Mouse (Mus musculus): ENCODE results near the gene Fbxl18. TPM values are rescaled to one million over a fixed set of nuclear protein-coding genes. Genes with fewer than 3 reads are reported as not detected.

Fbxl18 gene
- polyA plus RNA-seq, 1 experiment from 2014 or later, result 26.1 TPM

GRCm38 (mm10) chr5:142869463-142869862, 25.8 kb downstream of the Fbxl18 start:
- WGBS, result 48% methylated on average over 13 of the region's 13 CpGs
- peak; percentile 80 for ATAC-seq (ENCODE audit: low FRiP score)
- H3K9ac ChIP-seq, result no peak overlapping the region

DNA sequence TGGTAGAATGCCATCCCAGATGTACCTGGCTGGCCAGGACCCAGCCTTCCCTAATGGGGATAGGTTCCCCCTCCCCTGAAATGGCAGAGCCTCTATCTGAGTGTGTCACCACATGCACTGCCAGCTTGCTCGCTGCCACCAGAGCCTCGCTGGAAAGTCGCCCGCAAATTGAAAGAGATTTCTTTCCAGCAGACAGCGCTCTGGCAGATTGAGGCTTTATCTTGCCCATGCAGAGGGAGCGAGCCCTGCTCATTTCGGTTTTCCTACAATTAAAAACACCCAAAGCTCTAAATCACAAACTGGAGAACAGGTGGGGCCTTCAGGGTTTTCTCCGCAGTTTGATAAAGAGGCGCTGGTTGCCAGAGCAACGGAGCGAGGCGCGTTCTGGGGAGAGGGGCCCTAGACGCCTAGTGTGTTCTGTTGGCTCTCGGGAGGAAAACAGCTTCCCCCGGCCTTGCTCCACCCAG, 37.4 kb downstream of the Fbxl18 start:
- Histone ChIP-seq H3K27ac (peak overlapping the region; percentile 56), H3K4me3 (replicated peaks; ENCODE audit: low read length) (no peak overlapping the region), H3K9me3 (ENCODE audit: control insufficient read depth, low read length) (no peaks in the 10 kb centered on the region), H3K27me3 (ENCODE audit: control insufficient read depth, insufficient read depth, low read length) (no peaks in the 10 kb centered on the region), H3K9ac (no peak overlapping the region), H3K36me3 (replicated peaks; ENCODE audit: control insufficient read depth, insufficient read depth) (no peaks in the 10 kb centered on the region), H3K4me2 (replicated peaks) (no peak overlapping the region; the same call in 1 of the 2 replicates), H3K4me1 (replicated peaks; ENCODE audit: control insufficient read depth, insufficient read depth, low read length) (0 out of 2 replicates have a peak, but pooled peaks cover 2% of the 10 kb centered on the region)
- DNase-seq (ENCODE audit: low spot score) (peak; percentile 70), ATAC-seq (ENCODE audit: low FRiP score) (peak; percentile 31; the same call in 1 of the 2 replicates)
- 36% methylated on average over 16 of the region's 16 CpGs for WGBS

More at GRCm38 (mm10) chr5:142869463-142869862, 25.8 kb downstream of the Fbxl18 start:
- H3K27me3 ChIP-seq (ENCODE audit: control insufficient read depth, insufficient read depth, low read length), result no peaks in the 10 kb centered on the region
- H3K4me2 ChIP-seq (replicated peaks), result no peak overlapping the region
- no peaks in the 10 kb centered on the region for H3K9me3 ChIP-seq (ENCODE audit: control insufficient read depth, low read length)
- peaks cover 29% of the 10 kb centered on the region for H3K36me3 ChIP-seq (replicated peaks; ENCODE audit: control insufficient read depth, insufficient read depth)
- no peaks in the 10 kb centered on the region for H3K4me1 ChIP-seq (replicated peaks; ENCODE audit: control insufficient read depth, insufficient read depth, low read length)
- no peak overlapping the region for H3K4me3 ChIP-seq (replicated peaks; ENCODE audit: low read length)
- DNase-seq (ENCODE audit: low spot score), result peak; percentile 71
- peak overlapping the region; percentile 74 for H3K27ac ChIP-seq

GRCm38 (mm10) chr5:142856408-142856807, 38.8 kb downstream of the Fbxl18 start:
- DNase-seq (ENCODE audit: low spot score) (no peak), ATAC-seq (ENCODE audit: low FRiP score) (no peak)
- Histone ChIP-seq H3K9me3 (ENCODE audit: control insufficient read depth, low read length) (no peaks in the 10 kb centered on the region), H3K27me3 (ENCODE audit: control insufficient read depth, insufficient read depth, low read length) (no peaks in the 10 kb centered on the region), H3K4me3 (replicated peaks; ENCODE audit: low read length) (no peak overlapping the region), H3K36me3 (replicated peaks; ENCODE audit: control insufficient read depth, insufficient read depth) (no peaks in the 10 kb centered on the region), H3K27ac (no peak overlapping the region), H3K4me2 (replicated peaks) (no peak overlapping the region), H3K4me1 (replicated peaks; ENCODE audit: control insufficient read depth, insufficient read depth, low read length) (no peaks in the 10 kb centered on the region), H3K9ac (no peak overlapping the region)
- WGBS, result 81% methylated on average over 4 of the region's 4 CpGs

DNA sequence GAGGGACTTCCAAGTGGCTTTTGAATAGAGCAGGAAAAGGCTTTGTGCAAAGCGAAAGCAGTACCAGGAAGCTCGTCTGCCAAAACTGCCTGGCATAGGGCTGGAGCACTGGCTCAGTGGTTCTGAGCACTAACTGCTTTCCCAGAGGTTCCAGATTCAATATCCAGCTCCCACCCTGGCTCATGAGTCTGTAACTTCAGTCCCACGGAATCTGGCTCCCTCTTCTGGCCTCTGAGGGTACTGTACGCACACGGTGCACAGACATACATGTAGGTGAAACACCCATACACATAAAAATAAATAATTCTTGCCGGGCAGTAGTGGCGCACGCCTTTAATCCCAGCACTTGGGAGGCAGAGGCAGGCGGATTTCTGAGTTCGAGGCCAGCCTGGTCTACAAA, 40.3 kb downstream of the Fbxl18 start:
- H3K27me3 ChIP-seq (ENCODE audit: control insufficient read depth, insufficient read depth, low read length), result no peaks in the 10 kb centered on the region
- no peak for ATAC-seq (ENCODE audit: low FRiP score)
- 73% methylated on average over 10 of the region's 10 CpGs for WGBS

DNA sequence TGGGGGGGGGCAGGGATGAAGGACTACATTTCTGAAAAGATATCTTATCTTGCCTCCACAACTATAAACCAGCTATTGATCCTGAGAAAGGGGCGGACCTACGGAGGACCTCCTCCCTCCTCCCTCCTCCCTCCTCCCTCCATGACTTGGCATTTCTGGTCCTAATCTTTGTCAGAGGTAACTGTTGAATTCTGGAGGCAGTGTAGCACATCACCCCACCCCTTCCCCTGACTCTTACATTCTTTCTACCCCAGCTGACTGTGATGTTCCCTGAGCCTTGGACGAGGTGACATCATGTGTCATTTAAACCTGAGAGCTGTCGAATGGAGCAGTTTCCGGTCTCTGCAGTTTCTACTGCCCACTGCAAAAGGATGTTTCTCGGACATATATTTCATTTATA, 41.6 kb downstream of the Fbxl18 start:
- DNase-seq (ENCODE audit: low spot score) (no peak), ATAC-seq (ENCODE audit: low FRiP score) (no peak)
- Histone ChIP-seq H3K4me1 (replicated peaks; ENCODE audit: control insufficient read depth, insufficient read depth, low read length) (no peaks in the 10 kb centered on the region), H3K36me3 (replicated peaks; ENCODE audit: control insufficient read depth, insufficient read depth) (no peaks in the 10 kb centered on the region), H3K4me2 (replicated peaks) (no peak overlapping the region), H3K27me3 (ENCODE audit: control insufficient read depth, insufficient read depth, low read length) (no peaks in the 10 kb centered on the region), H3K9me3 (ENCODE audit: control insufficient read depth, low read length) (no peaks in the 10 kb centered on the region), H3K4me3 (replicated peaks; ENCODE audit: low read length) (no peak overlapping the region), H3K27ac (no peak overlapping the region), H3K9ac (no peak overlapping the region)
- WGBS, result 83% methylated on average over 6 of the region's 6 CpGs

More for the DNA sequence above, 40.3 kb downstream of the Fbxl18 start:
- H3K4me3 ChIP-seq (replicated peaks; ENCODE audit: low read length), result no peak overlapping the region
- no peak overlapping the region for H3K9ac ChIP-seq
- H3K36me3 ChIP-seq (replicated peaks; ENCODE audit: control insufficient read depth, insufficient read depth), result no peaks in the 10 kb centered on the region
- H3K4me2 ChIP-seq (replicated peaks), result no peak overlapping the region
- no peaks in the 10 kb centered on the region for H3K4me1 ChIP-seq (replicated peaks; ENCODE audit: control insufficient read depth, insufficient read depth, low read length)
- no peak overlapping the region for H3K27ac ChIP-seq
- peak; percentile 67 for DNase-seq (ENCODE audit: low spot score)
- H3K9me3 ChIP-seq (ENCODE audit: control insufficient read depth, low read length), result no peaks in the 10 kb centered on the region

DNA sequence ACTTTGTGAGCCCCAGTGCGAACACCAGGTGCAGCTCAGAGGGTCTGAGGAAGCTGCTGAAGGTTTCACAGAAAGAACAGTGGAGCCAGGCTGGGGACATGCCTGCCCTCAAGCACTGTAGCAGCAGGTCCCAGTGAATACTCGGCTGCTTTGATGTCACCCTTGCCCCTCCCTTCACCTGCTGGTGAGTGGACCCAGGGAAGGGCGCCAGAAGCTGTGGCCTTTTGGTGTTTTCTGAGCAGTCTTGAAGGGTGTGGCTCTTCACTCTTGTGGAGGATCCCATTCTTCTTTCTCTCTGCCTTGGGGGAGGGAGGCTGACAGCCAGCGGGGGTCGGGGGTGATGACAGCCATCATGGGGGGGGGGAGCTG, 43.6 kb downstream of the Fbxl18 start:
- WGBS, result 81% methylated on average over 5 of the region's 5 CpGs
- H3K4me2 ChIP-seq (replicated peaks), result no peak overlapping the region
- H3K36me3 ChIP-seq (replicated peaks; ENCODE audit: control insufficient read depth, insufficient read depth), result no peaks in the 10 kb centered on the region
- H3K4me3 ChIP-seq (replicated peaks; ENCODE audit: low read length), result no peak overlapping the region
- DNase-seq (ENCODE audit: low spot score) (no peak), ATAC-seq (ENCODE audit: low FRiP score) (no peak)
- H3K27ac ChIP-seq, result no peak overlapping the region
- no peaks in the 10 kb centered on the region for H3K27me3 ChIP-seq (ENCODE audit: control insufficient read depth, insufficient read depth, low read length)
- H3K4me1 ChIP-seq (replicated peaks; ENCODE audit: control insufficient read depth, insufficient read depth, low read length), result no peaks in the 10 kb centered on the region
- H3K9me3 ChIP-seq (ENCODE audit: control insufficient read depth, low read length), result no peaks in the 10 kb centered on the region
- no peak overlapping the region for H3K9ac ChIP-seq

DNA sequence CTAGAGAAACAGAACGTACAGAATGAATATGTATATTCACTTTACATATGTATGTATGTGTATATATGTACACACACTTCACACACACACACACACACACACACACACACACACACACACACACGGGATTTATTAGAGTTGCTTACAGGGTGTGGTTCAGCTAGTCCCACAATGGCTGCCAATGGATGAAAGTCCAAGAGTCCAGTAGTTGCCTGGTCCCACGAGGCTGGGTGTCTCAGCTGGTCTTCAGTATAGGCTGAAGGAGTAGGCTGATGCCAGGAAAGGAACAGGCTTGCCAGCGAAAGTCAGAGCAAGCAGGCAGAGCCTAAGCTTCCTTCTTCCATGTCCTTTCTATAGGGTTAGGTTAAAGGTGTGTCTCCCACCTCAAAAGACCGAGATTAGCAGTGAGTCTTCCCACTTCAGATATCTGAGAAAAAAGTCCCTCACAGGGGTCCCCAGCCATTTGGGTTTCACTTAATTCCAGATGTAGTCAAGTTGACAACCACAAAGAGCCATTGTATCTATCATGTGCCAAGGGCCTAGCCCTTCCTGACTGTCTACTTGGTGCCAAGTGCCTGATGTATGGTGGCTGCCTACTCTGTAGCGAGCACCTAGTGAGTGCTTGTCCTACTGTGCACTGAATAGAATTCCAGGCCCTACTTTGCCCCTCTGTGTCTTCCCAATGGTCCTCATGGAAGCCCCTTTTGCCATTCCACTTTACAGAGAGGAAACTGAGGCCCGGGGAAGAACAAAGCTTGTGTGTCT, 44.1 kb downstream of the Fbxl18 start:
- DNase-seq (ENCODE audit: low spot score), result no peak
- no peaks in the 10 kb centered on the region for H3K36me3 ChIP-seq (replicated peaks; ENCODE audit: control insufficient read depth, insufficient read depth)
- WGBS, result 89% methylated on average over 7 of the region's 7 CpGs
- no peak for ATAC-seq (ENCODE audit: low FRiP score)
- H3K4me3 ChIP-seq (replicated peaks; ENCODE audit: low read length), result no peak overlapping the region
- no peak overlapping the region for H3K9ac ChIP-seq
- H3K9me3 ChIP-seq (ENCODE audit: control insufficient read depth, low read length), result no peaks in the 10 kb centered on the region
- no peak overlapping the region for H3K4me2 ChIP-seq (replicated peaks)
- no peak overlapping the region for H3K27ac ChIP-seq
- H3K27me3 ChIP-seq (ENCODE audit: control insufficient read depth, insufficient read depth, low read length), result no peaks in the 10 kb centered on the region
- no peaks in the 10 kb centered on the region for H3K4me1 ChIP-seq (replicated peaks; ENCODE audit: control insufficient read depth, insufficient read depth, low read length)

DNA sequence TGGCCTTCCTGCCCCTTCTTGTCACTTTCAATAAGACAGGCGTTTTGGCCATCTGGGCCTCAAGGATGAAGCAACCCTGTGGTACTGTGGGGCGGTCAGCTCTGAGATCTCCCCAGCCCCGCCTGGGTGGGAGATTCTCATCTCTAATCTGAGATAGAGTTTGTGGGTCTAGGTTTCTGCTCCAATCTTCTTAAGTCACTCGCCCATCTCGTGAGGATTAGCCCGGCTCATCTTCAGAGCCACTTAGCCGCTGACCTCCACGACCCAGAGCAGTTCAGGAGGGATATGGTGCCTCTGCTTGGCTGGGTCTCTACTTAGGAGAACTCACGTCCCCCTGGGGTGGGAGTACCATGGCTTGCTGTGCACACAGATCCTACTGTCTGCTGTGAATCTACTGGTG, 44.7 kb downstream of the Fbxl18 start:
- Histone ChIP-seq H3K27ac (no peak overlapping the region), H3K9me3 (ENCODE audit: control insufficient read depth, low read length) (no peaks in the 10 kb centered on the region), H3K4me1 (replicated peaks; ENCODE audit: control insufficient read depth, insufficient read depth, low read length) (no peaks in the 10 kb centered on the region), H3K36me3 (replicated peaks; ENCODE audit: control insufficient read depth, insufficient read depth) (no peaks in the 10 kb centered on the region), H3K27me3 (ENCODE audit: control insufficient read depth, insufficient read depth, low read length) (no peaks in the 10 kb centered on the region), H3K9ac (no peak overlapping the region), H3K4me3 (replicated peaks; ENCODE audit: low read length) (no peak overlapping the region), H3K4me2 (replicated peaks) (no peak overlapping the region)
- DNase-seq (ENCODE audit: low spot score) (no peak), ATAC-seq (ENCODE audit: low FRiP score) (no peak)
- WGBS, result 84% methylated on average over 9 of the region's 9 CpGs

DNA sequence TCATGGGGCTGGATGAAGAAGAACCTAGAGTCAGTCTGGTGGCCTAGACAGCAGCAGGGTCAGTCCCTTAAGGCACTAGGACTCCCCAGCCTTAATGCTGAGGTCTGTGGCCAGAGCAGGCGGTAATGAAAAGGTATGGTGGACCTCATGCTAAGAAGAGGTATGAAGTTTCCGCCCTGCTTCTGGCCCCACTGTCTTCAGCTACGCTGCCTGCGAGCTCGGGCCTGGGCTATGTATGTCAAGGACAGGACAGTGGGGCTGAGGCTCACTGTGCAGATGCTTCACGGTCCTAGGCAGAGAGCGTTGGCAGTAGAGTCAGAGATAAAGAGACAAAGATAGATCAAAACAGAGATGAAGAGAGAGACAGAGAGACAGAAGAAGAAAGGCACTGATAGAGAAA, 46.3 kb downstream of the Fbxl18 start:
- Histone ChIP-seq H3K27ac (no peak overlapping the region), H3K9ac (no peak overlapping the region), H3K27me3 (ENCODE audit: control insufficient read depth, insufficient read depth, low read length) (no peaks in the 10 kb centered on the region), H3K4me3 (replicated peaks; ENCODE audit: low read length) (no peak overlapping the region), H3K4me1 (replicated peaks; ENCODE audit: control insufficient read depth, insufficient read depth, low read length) (no peaks in the 10 kb centered on the region), H3K36me3 (replicated peaks; ENCODE audit: control insufficient read depth, insufficient read depth) (no peaks in the 10 kb centered on the region), H3K9me3 (ENCODE audit: control insufficient read depth, low read length) (no peaks in the 10 kb centered on the region), H3K4me2 (replicated peaks) (no peak overlapping the region)
- DNase-seq (ENCODE audit: low spot score), result no peak
- ATAC-seq (ENCODE audit: low FRiP score), result no peak
- whole genome bisulfite sequencing, result 94% methylated on average over 7 of the region's 7 CpGs

Data from hindbrain, embryonic 14.5 days (tissue).